Mouse (Mus musculus) neutrophil, adult 5-6 weeks (primary cell): Measurements from ENCODE around the gene Tshz2. TPM values are rescaled to one million over a fixed set of nuclear protein-coding genes. Genes with fewer than 3 reads are reported as not detected.

Source experiments
- ATAC-seq: fragments of 151-379, 151-347 bp; 2 replicates; pipeline ENCODE4 v1.8.0; 2017; ENCODE audit warnings: mild to moderate bottlenecking, moderate TSS enrichment; ENCODE audit not compliant: insufficient number of reproducible peaks, poor library complexity, low FRiP score, severe bottlenecking; ENCODE audit errors: extremely low read depth
- total RNA-seq: library from RNA; stranded (forward); fragments of 200-1000 nt; gene quantifications from 2 replicates; pipeline ENCODE4 v1.2.3, GENCODE M21; 2017

Gene Tshz2
- total RNA-seq, 1 experiment from 2014 or later: not detected

DNA sequence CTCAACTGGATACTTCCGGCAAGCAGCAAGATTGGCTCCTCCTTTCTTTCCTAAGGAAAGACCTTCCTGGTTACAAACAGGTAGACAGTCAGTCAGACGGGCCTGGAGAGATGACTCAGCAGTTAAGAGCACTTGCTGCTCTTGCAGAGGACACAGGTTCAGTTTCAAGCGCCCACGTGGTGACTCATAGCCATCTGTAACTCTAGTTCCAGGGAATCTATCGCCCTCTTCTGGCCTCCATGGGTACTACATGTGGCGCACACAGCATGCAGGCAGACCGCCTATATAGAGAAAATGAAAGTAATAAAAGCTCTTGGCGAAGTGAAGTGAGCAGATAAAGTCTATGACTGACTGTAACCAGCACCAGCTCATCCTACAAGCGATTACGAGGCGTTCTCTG lies 413.1 kb downstream of the Tshz2 start:
- ATAC-seq: no peak

DNA sequence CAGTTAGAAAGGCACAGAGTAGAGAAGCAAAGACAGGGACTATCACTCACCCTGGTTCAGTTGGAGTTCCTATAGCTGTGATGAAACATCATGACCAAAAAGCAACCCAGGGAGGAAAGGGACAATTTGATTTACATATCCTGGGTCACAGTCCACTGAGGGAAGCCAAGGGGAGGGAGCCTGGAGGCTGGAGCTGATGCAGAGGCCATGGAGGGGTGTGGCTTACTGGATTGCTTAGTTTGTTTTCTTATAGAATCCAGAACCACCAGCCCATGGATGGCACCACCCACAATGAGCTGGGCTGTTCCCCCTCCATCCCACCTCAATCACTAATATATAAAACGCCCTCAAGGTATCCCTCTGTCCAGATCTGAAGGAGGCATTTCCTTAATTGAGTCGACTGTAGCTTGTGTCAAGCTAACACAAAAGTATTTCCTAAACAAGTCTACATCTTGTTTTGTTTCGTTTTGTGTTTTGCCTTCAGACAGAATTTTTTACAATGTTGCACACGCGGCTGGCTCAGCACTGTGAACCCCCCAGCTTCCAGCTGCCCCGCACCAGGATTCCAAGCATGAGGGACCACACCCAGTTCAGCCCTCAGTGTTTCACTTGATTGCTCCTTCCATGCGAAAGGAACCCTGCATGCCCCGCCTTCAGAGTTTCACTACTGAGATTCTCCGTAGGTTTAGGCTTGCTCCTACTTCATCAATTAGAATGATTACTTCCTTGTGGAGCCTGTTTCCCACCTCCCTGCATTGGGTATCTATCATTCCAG lies 413.7 kb downstream of the Tshz2 start:
- no peak for ATAC-seq

- ATAC-seq: no peak
Measured at GRCm38 (mm10) chr2:170048831-170049230, 416.0 kb downstream of the Tshz2 start.

- no peak for ATAC-seq
Measured at GRCm38 (mm10) chr2:170050651-170051050, 417.8 kb downstream of the Tshz2 start.

DNA sequence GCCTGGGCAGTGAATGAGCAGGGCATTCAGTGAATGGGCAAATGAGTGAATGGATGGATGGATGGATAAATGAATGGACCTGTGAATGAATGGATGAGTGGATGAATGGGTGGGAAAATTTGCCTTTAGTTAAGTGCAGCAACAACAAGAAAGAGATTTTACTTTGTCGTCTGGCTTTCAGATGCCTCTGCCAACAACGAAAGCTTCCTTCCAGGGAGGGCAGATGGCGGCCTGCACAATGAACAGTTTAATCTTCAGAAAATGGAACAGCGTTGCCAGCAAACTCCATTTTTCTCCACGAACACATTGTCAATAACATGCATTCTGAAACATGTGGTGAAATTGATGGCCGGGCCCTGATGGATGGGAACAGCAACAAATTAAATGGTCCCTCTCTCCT lies 418.6 kb downstream of the Tshz2 start:
- ATAC-seq: no peak

GRCm38 (mm10) chr2:170054943-170055342 lies 422.1 kb downstream of the Tshz2 start:
- ATAC-seq: no peak

- peak; percentile 70; the same call in 1 of the 2 replicates for ATAC-seq
Measured at GRCm38 (mm10) chr2:170055413-170055812, 422.6 kb downstream of the Tshz2 start.

DNA sequence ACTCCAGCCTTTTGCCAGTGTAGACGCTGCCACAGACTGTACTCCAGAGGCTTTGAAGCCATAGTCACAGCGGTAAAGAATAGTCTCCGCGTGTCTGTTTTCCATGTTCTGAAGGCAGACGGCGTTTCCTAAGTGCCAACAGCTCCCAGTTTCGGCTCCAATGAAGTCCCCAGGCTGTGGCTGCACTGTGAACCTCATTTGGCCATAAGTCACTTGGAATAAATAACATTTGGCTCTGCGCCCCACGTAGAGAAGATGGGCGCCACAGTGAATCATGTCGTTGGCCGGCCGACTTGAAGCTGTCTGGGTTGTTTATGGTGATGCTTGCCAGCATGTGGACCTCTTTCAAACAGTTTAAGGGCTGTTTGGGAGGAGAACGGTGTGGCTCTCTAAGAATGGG lies 426.0 kb downstream of the Tshz2 start:
- no peak for ATAC-seq

DNA sequence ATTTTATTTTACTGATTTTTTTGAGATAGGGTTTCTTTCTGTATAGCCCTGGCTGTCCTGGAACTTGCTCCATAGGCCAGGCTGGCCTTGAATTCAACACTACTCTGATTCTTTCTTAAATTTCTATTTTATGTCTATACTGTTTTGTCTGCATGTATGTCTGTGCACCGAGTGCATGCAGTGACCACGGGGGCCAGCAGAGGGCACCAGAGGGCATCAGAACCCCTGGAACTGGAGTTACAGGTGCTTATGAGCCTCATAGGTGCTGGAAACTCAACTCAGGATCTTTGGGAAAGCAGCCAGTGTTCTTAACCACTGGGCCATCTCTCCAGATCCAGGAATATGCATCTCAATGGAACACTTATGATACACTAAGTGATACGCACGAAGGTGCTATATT lies 427.3 kb downstream of the Tshz2 start:
- no peak for ATAC-seq

- no peak for ATAC-seq
Measured at GRCm38 (mm10) chr2:170062378-170062777, 429.6 kb downstream of the Tshz2 start.

DNA sequence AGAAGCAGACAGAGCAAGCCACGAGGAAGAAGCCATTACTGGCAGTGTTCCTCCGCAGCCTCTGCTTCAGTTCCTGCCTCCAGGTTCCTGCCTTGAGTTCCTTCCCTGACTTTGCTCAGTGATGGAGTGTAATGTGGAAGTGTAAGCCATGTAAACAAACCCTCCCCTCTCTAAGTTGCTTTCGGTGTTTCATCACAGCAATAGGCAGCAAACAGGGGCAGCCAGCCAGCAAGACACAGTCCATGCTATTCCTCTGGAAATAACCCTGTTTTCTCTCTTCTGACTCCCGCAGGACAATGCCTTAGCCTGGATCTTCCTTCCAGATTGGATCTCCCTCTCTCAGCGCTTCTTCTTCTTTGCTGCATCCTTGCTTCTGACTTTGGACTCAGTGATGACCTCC lies 437.2 kb downstream of the Tshz2 start:
- ATAC-seq: no peak

- no peak for ATAC-seq
Measured at GRCm38 (mm10) chr2:170070641-170071241, 437.9 kb downstream of the Tshz2 start.

DNA sequence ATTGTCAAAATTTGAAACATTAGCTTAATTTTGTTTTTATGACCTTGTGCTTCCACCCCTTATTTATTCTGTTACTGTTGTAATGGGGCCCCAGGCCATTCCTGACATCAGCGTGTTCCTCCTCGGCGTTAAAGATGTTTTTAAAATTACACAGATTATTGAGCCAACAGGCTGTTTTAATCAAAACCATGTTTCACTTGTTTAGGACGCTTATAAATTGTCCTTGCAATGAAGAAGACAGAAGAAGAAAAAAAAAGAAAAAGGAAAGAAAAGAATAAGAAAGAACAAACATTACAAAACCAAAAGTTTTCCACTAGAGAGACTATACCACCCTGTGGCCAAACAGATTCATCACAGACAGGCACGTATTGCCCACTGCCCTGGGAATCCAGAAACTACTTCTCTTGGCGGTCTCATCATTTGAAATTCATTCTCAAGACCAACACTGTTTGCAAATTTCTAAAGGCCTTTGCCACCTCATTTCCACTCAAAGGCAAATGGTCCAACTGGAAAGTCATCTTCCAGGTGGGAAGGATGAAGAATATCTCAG lies 444.2 kb downstream of the Tshz2 start:
- no peak for ATAC-seq

DNA sequence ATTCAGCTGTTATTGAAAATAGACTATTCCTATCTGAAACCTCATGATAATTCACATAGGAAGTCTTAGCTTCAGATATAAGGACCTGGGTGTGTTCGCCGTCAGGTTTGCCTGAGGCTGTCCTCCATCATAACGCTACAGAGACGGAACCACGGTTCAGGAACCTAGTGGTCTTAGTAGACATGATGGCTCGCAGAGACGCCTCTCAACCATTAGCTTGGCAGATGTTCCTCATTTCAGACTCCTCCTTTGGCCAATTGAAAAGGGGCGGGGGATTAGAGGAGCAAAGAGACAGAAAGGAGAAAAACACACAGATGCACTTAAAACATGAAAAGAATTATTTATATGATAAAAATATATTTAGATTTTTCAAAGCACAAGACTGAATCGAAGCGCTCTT lies 445.2 kb downstream of the Tshz2 start:
- ATAC-seq: no peak

DNA sequence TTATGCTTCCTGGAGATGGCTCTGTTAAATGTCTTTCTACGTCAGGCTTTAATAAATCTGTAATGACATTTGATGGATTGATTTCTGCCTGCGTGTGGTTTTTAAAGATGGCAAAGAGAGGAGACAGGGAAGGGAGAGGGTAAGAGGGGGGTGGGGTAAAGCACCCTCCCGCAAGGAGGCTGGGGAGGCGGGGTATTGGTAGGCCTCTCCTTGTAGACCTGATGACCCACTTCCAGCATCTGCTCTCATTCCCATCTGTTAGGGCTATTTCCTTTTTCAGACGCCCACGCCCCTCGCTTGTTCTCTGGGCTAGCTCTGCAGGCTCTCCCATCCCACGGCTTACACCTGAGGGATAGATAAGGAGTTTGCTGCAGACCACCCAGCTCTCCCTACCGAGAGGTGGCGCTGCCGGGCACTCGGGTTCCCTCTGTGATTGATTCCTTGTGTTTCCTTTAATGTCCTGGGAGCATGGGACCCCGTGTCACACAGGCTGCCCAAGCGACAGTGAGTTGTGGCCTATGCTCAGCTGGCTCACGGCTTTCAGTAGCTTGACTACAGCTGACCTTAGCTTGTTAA lies 445.7 kb downstream of the Tshz2 start:
- ATAC-seq: no peak

DNA sequence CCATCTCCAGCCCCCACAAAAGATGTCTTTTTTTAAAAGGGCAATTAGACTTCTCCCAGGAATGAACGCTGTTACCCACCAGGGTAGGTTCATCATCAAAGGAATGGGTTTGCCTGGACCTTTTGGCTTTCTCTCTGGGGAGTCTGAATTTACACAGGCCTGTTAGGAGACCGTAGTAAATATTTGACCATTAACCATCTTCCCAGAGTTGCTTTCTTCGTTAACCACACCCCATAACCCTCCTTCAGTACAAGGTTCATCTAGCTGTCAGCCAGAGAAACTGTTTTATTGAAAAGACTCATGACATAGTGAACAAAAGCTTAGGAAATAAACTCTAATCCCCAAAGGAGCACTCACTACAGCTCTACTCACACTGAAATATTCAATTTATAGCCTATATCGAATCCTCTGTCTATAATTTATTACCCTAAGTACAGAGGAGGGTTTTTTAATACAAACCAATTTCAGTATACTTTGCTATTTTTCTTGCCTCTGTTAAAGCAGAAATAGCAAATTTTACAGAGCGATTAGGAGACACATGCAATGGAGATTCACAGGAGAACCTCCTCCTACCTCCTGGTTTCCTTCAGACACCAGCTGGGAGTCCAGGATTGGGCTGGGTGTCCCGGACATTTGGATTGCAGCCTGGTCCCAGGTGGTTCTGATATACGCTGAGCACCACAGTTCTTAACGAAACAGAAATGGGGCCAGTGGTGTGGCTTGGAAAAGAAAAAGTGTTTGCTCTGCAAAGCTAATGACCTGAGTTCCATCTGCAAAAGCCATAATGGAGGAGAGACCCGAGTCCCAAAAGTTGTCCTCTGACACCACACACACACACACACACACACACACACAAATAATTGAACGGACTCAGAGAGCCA lies 459.0 kb downstream of the Tshz2 start:
- no peak for ATAC-seq

GRCm38 (mm10) chr2:170094220-170094619 lies 461.4 kb downstream of the Tshz2 start:
- ATAC-seq: no peak

DNA sequence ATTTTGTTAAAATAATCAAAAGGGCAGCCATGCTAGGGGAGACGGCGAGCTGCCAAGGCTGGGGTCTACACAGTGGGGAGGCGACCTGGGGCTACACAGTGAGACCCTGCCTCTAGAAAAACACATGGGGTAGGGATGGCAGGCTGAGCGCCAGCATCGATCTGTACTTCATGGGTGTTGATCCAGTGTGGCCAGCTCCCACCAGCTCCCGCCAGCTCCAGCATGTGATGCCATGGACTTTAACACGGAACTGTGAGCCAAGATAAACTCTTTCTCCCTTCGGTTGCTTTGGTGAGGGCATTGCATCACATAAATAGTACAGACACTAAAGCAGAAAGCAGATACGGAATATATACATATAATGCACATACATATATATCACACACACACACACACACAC lies 462.1 kb downstream of the Tshz2 start:
- ATAC-seq: no peak

- ATAC-seq: peak; percentile 81
Measured at GRCm38 (mm10) chr2:170101132-170101531, 468.3 kb downstream of the Tshz2 start.
